Comparison of ENCODE assay signal across 10 mouse cellular contexts in the genomic region with DNA sequence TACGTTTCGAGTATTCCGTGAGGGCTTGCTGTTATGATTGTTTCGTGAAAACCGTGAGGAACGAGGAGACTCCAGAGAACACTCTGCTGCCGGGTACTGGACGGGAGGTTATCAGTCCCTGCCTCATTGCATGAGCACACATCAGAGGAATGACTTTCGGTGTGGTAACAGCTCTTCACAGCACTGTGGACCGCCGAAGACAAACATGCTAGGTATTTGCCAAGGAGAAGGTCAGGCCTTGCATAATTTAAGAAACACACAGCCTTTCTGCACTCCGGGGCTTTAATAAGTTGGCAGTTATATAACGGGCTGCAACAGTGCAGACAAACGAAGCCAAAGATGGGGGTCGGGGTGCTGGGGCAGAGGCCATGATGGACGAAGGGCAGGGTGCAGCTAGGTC. TPM values are rescaled to one million over a fixed set of nuclear protein-coding genes. Genes with fewer than 3 reads are reported as not detected.
DNase-seq lines count a peak whose midpoint lies in the region; ATAC-seq lines count a peak whose summit lies in the region.
"Had no signal": no experiment of that assay in that cellular context is flagged by ENCODE, and none has a peak within 500 bp of the region (broad histone marks: within the 10 kb centered on the region; RNA-seq: fewer than 3 reads in every experiment).

No protein-coding gene starts in this region.

- no peaks in the 10 kb centered on the region for H3K9me3 ChIP-seq in heart, embryonic 15.5 days (replicated peaks)
- H3K9me3 ChIP-seq in limb, embryonic 10.5 days (replicated peaks): no peaks in the 10 kb centered on the region
- H3K9me3 ChIP-seq: hindbrain, embryonic 10.5 days had no signal

- no peaks in the 10 kb centered on the region for H3K36me3 ChIP-seq in heart, embryonic 15.5 days
- H3K36me3 ChIP-seq in limb, embryonic 10.5 days: peaks cover 13% of the 10 kb centered on the region

- no peak overlapping the region for H3K4me3 ChIP-seq in heart, embryonic 15.5 days
- no peak overlapping the region for H3K4me3 ChIP-seq in limb, embryonic 10.5 days
- H3K4me3 ChIP-seq: hindbrain, embryonic 10.5 days; myocyte had no signal

- WGBS in heart, embryonic 15.5 days: 40% methylated on average over 16 of the region's 16 CpGs
- WGBS in limb, embryonic 10.5 days: 94% methylated on average over 16 of the region's 16 CpGs

- no peaks in the 10 kb centered on the region for H3K27me3 ChIP-seq in heart, embryonic 15.5 days
- H3K27me3 ChIP-seq in limb, embryonic 10.5 days (ENCODE audit: low read depth, poor library complexity, severe bottlenecking): no peaks in the 10 kb centered on the region

- peaks cover 55% of the 10 kb centered on the region for H3K4me1 ChIP-seq in heart, embryonic 15.5 days (replicated peaks)
- H3K4me1 ChIP-seq in limb, embryonic 10.5 days: peaks cover 24% of the 10 kb centered on the region

- H3K4me2 ChIP-seq in heart, embryonic 15.5 days: peak overlapping the region; percentile 15; the same call in 1 of the 2 replicates

- DNase-seq in adrenal gland, adult (ENCODE audit: inconsistent age in 2 of 2, low spot score in 1 of 2): peak; percentile 59 to 78
- no peak for DNase-seq in adrenal gland, postnatal 25 days
- DNase-seq in kidney, adult 9 months: peak; percentile 63
- no peak for DNase-seq in kidney, postnatal 4 days
- DNase-seq in lung, postnatal 10 days: peak; percentile 73
- DNase-seq in limb, embryonic 10.5 days (ENCODE audit: low spot score): no peak
- no peak for DNase-seq in spleen, adult 12 weeks (ENCODE audit: low spot score)

- H3K9ac ChIP-seq in heart, embryonic 15.5 days: no peak overlapping the region

- peak; percentile 79 for ATAC-seq in heart, embryonic 15.5 days (replicated peaks; ENCODE audit: insufficient number of reproducible peaks, insufficient read depth, low FRiP score, low read depth)

- peak overlapping the region; percentile 78 for H3K27ac ChIP-seq in heart, embryonic 15.5 days
- no peak overlapping the region for H3K27ac ChIP-seq in limb, embryonic 10.5 days
- H3K27ac ChIP-seq: hindbrain, embryonic 10.5 days had no signal

RNA-seq across cellular contexts. Expression of gene Ctdspl, which starts 25.9 kb away (rescaled TPM):
- 27.2 and 31.3 TPM in 2 replicates for total RNA-seq in adrenal gland, postnatal 25 days (2021)
- 7.1 and 8.9 TPM in 2 replicates for polyA plus RNA-seq in heart, embryonic 15.5 days (2015; fragmentation: Nextera tagmentation; extraction: Ambion mirVana)
- polyA plus RNA-seq in limb, embryonic 10.5 days (2016; fragmentation: Nextera tagmentation; extraction: Ambion mirVana): 8.8 and 11.6 TPM in 2 replicates

Comparison
In these comparisons a context has a peak if more than half of its experiments do, and no peak if none do; other contexts are left out.
1. DNase-seq: peak in adrenal gland, adult (2 of 2), kidney, adult 9 months (single experiment) and lung, postnatal 10 days (single experiment); none in adrenal gland, postnatal 25 days (single experiment), kidney, postnatal 4 days (0 of 2), limb, embryonic 10.5 days (single experiment) and spleen, adult 12 weeks (single experiment).